Mouse (Mus musculus) v-Abl transformed pro-B cells (cell line): ENCODE data around the gene Rita1.

Experiments
- in situ Hi-C, 2 experiments: fragments of 400-800 bp; cut with MboI; formaldehyde crosslinking; loops; one replicate each; pipeline ENCODE4 v1.15.1; 2025; ENCODE audit not compliant: unreplicated experiment in 2 of 2

Rita1 gene

GRCm38 (mm10) chr5:120612442-120612821 lies at the start of gene Rita1, which contains the start of gene Ddx54:
Gene Rita1, minus strand, starts transcription at chr5:120612589.
Gene Ddx54, plus strand, starts transcription at chr5:120612739.
- in situ Hi-C loops: loop anchor here in 1 of 2 experiments (10.0 to 25.0 kb wide), 2 partner anchors 132 to 475 kb away; partner anchors contain the start of gene Oas2

- in situ Hi-C loops: no loop called here
Observed at GRCm38 (mm10) chr5:120660816-120661215, 48.4 kb upstream of the Rita1 start.

- in situ Hi-C loops: no loop called here
Observed at GRCm38 (mm10) chr5:120656281-120656751, 43.9 kb upstream of the Rita1 start.

- in situ Hi-C loops: no loop called here
Observed at GRCm38 (mm10) chr5:120653873-120654272, 41.5 kb upstream of the Rita1 start.

- in situ Hi-C loops: no loop called here
Observed at GRCm38 (mm10) chr5:120652915-120653701, 40.7 kb upstream of the Rita1 start.

GRCm38 (mm10) chr5:120651230-120651629 lies 38.8 kb upstream of the Rita1 start:
- in situ Hi-C loops: no loop called here

GRCm38 (mm10) chr5:120649938-120650337 lies 37.5 kb upstream of the Rita1 start:
- in situ Hi-C loops: no loop called here

- in situ Hi-C loops: no loop called here
Observed at GRCm38 (mm10) chr5:120649374-120649933, 37.1 kb upstream of the Rita1 start.

GRCm38 (mm10) chr5:120648569-120649373 lies 36.4 kb upstream of the Rita1 start, which contains the start of gene Rasal1:
Gene Rasal1, plus strand, starts transcription at chr5:120648812.
- in situ Hi-C loops: no loop called here

- in situ Hi-C loops: no loop called here
Observed at GRCm38 (mm10) chr5:120647814-120648491, 35.6 kb upstream of the Rita1 start.

- in situ Hi-C loops: no loop called here
Observed at GRCm38 (mm10) chr5:120647361-120647760, 35.0 kb upstream of the Rita1 start.

GRCm38 (mm10) chr5:120645851-120646250 lies 33.5 kb upstream of the Rita1 start:
- in situ Hi-C loops: no loop called here

GRCm38 (mm10) chr5:120644227-120644626 lies 31.8 kb upstream of the Rita1 start:
- in situ Hi-C loops: no loop called here

GRCm38 (mm10) chr5:120643365-120644085 lies 31.1 kb upstream of the Rita1 start:
- in situ Hi-C loops: no loop called here

- in situ Hi-C loops: no loop called here
Observed at GRCm38 (mm10) chr5:120640094-120640493, 27.7 kb upstream of the Rita1 start.

- in situ Hi-C loops: no loop called here
Observed at GRCm38 (mm10) chr5:120635633-120636032, 23.2 kb upstream of the Rita1 start.

- in situ Hi-C loops: no loop called here
Observed at GRCm38 (mm10) chr5:120634860-120635259, 22.5 kb upstream of the Rita1 start.

GRCm38 (mm10) chr5:120634131-120634530 lies 21.7 kb upstream of the Rita1 start, which contains the start of gene Cfap73:
Gene Cfap73, minus strand, starts transcription at chr5:120634235.
- in situ Hi-C loops: no loop called here

- in situ Hi-C loops: no loop called here
Observed at GRCm38 (mm10) chr5:120631892-120632291, 19.5 kb upstream of the Rita1 start.

- in situ Hi-C loops: no loop called here
Observed at GRCm38 (mm10) chr5:120631128-120631527, 18.7 kb upstream of the Rita1 start.
